In genomic region chr19:53066531-53066930, GRCm38 (mm10) we compare ENCODE assay signal across 12 mouse cellular contexts. TPM values are rescaled to one million over a fixed set of nuclear protein-coding genes. Genes with fewer than 3 reads are reported as not detected.
DNase-seq lines count a peak whose midpoint lies in the region; ATAC-seq and TF ChIP-seq lines count a peak whose summit lies in the region.
"Had no signal": no experiment of that assay in that cellular context is flagged by ENCODE, and none has a peak within 500 bp of the region (broad histone marks: within the 10 kb centered on the region; RNA-seq: fewer than 3 reads in every experiment).

No protein-coding gene starts in this region.

- TF ChIP-seq POLR2A in heart, adult 2 months (IDR thresholded peaks at IDR 0.05; ENCODE audit: insufficient read depth, low read depth, low read length): no peak

- intact Hi-C loops in heart, adult 2 months (cut with DNase I): no loop called here
- intact Hi-C loops in left cerebral cortex, postnatal 4 days (cut with DNase I): no loop called here

- DNase-seq in heart, adult 2 months: peak; percentile 37 to 51
- DNase-seq in heart, postnatal 4 days: no peak
- DNase-seq in neural tube, embryonic 10.5 days (ENCODE audit: extremely low spot score, low spot score): no peak
- no peak for DNase-seq in intestine, embryonic 14.5 days (ENCODE audit: low spot score)
- DNase-seq in stomach, postnatal 0 days (ENCODE audit: low spot score): no peak
- no peak for DNase-seq in right cerebral cortex, postnatal 4 days
- DNase-seq in left cerebral cortex, postnatal 4 days: no peak
- DNase-seq: adrenal gland, postnatal 25 days; cerebellum, adult 11-12 months had no signal

- H3K79me2 ChIP-seq in heart, adult 2 months (replicated peaks; ENCODE audit: control insufficient read depth, insufficient read depth, low read length): no peaks in the 10 kb centered on the region

- peak overlapping the region; percentile 34 for H3K27ac ChIP-seq in heart, adult 2 months
- H3K27ac ChIP-seq in neural tube, embryonic 15.5 days (replicated peaks): no peak overlapping the region
- peak overlapping the region; percentile 57 for H3K27ac ChIP-seq in intestine, embryonic 14.5 days (ENCODE audit: low read depth)
- H3K27ac ChIP-seq in stomach, postnatal 0 days (replicated peaks): peak overlapping the region; percentile 63
- H3K27ac ChIP-seq: hindbrain, postnatal 0 days had no signal

- H3K9ac ChIP-seq in heart, adult 2 months (ENCODE audit: low read depth, low read length): no peak overlapping the region
- H3K9ac ChIP-seq in neural tube, embryonic 15.5 days (replicated peaks): no peak overlapping the region
- H3K9ac ChIP-seq in intestine, embryonic 14.5 days (ENCODE audit: low read length): no peak overlapping the region
- H3K9ac ChIP-seq in stomach, postnatal 0 days (ENCODE audit: low read length): no peak overlapping the region

- no peak for ATAC-seq in neural tube, embryonic 15.5 days (ENCODE audit: low FRiP score)
- no peak; the same call in 1 of the 2 replicates for ATAC-seq in intestine, embryonic 14.5 days (replicated peaks; ENCODE audit: low FRiP score, low TSS enrichment, low read depth)
- ATAC-seq in stomach, postnatal 0 days (ENCODE audit: low FRiP score, low TSS enrichment): peak; percentile 34; the same call in 1 of the 2 replicates
- ATAC-seq: hindbrain, postnatal 0 days; midbrain, embryonic 16.5 days had no signal

- peaks cover 3% of the 10 kb centered on the region for H3K36me3 ChIP-seq in heart, adult 2 months (ENCODE audit: control insufficient read depth, insufficient read depth, low read length)
- no peaks in the 10 kb centered on the region for H3K36me3 ChIP-seq in neural tube, embryonic 15.5 days
- no peaks in the 10 kb centered on the region for H3K36me3 ChIP-seq in intestine, embryonic 14.5 days (ENCODE audit: control insufficient read depth, insufficient read depth, low read length)
- H3K36me3 ChIP-seq in stomach, postnatal 0 days (ENCODE audit: control insufficient read depth, insufficient read depth, low read length): no peaks in the 10 kb centered on the region

- TF ChIP-seq EP300 in heart, adult 2 months (IDR thresholded peaks at IDR 0.05; ENCODE audit: insufficient read depth, low read depth, low read length): no peak
- no peak for TF ChIP-seq EP300 in stomach, postnatal 0 days (optimal IDR thresholded peaks at IDR 0.05)

- no peaks in the 10 kb centered on the region for H3K27me3 ChIP-seq in heart, adult 2 months (ENCODE audit: control insufficient read depth, insufficient read depth, low read length)
- H3K27me3 ChIP-seq in neural tube, embryonic 15.5 days (replicated peaks): no peaks in the 10 kb centered on the region
- no peaks in the 10 kb centered on the region for H3K27me3 ChIP-seq in intestine, embryonic 14.5 days (replicated peaks; ENCODE audit: control insufficient read depth, insufficient read depth, low read length)
- H3K27me3 ChIP-seq in stomach, postnatal 0 days (ENCODE audit: control insufficient read depth, insufficient read depth, low read length): no peaks in the 10 kb centered on the region

- H3K4me2 ChIP-seq in neural tube, embryonic 15.5 days: 0 out of 2 replicates have a peak overlapping the region, but pooled peaks have one; percentile 9
- H3K4me2 ChIP-seq in intestine, embryonic 14.5 days (ENCODE audit: low read length): peak overlapping the region; percentile 38
- H3K4me2 ChIP-seq in stomach, postnatal 0 days (replicated peaks; ENCODE audit: low read depth): peak overlapping the region; percentile 23; the same call in 1 of the 2 replicates

- H3K4me3 ChIP-seq in heart, adult 2 months: no peak overlapping the region
- no peak overlapping the region for H3K4me3 ChIP-seq in neural tube, embryonic 15.5 days (replicated peaks)
- H3K4me3 ChIP-seq in intestine, embryonic 14.5 days (ENCODE audit: low read depth, low read length): no peak overlapping the region
- H3K4me3 ChIP-seq in stomach, postnatal 0 days (ENCODE audit: low read depth, low read length): no peak overlapping the region

- peaks cover 7% of the 10 kb centered on the region for H3K4me1 ChIP-seq in heart, adult 2 months (ENCODE audit: control insufficient read depth, insufficient read depth, low read length)
- no peaks in the 10 kb centered on the region for H3K4me1 ChIP-seq in neural tube, embryonic 15.5 days
- peaks cover 27% of the 10 kb centered on the region for H3K4me1 ChIP-seq in intestine, embryonic 14.5 days (replicated peaks; ENCODE audit: control insufficient read depth, insufficient read depth, low read length)
- peaks cover 3% of the 10 kb centered on the region; the same call in 1 of the 2 replicates for H3K4me1 ChIP-seq in stomach, postnatal 0 days (replicated peaks; ENCODE audit: control insufficient read depth, insufficient read depth)

- H3K9me3 ChIP-seq in neural tube, embryonic 15.5 days (replicated peaks): no peaks in the 10 kb centered on the region
- no peaks in the 10 kb centered on the region for H3K9me3 ChIP-seq in intestine, embryonic 14.5 days (ENCODE audit: control insufficient read depth, low read length)
- H3K9me3 ChIP-seq in stomach, postnatal 0 days (ENCODE audit: control insufficient read depth, low read length): no peaks in the 10 kb centered on the region

- no peak for TF ChIP-seq CTCF in heart, adult 2 months (IDR thresholded peaks at IDR 0.05)
- no peak for TF ChIP-seq CTCF in stomach, postnatal 0 days (IDR thresholded peaks at IDR 0.05; ENCODE audit: low read depth)

- 34% methylated on average over 9 of the region's 9 CpGs for WGBS in heart, adult 2 months
- WGBS in neural tube, embryonic 15.5 days: 53% methylated on average over 8 of the region's 9 CpGs
- 32% methylated on average over 9 of the region's 9 CpGs for WGBS in intestine, embryonic 14.5 days
- 27% methylated on average over 9 of the region's 9 CpGs for WGBS in stomach, postnatal 0 days

RNA-seq across cellular contexts. Expression of gene Xpnpep1, which starts 26.5 kb away (rescaled TPM):
- total RNA-seq in heart, adult 2 months (2021): 10 to 100 TPM; 59.8 to 70.1 TPM
- polyA plus RNA-seq in heart, adult 2 months (2012; rRNA removed): 49.8 and 71.9 TPM in 2 replicates
- total RNA-seq in heart, postnatal 4 days (2021): 100 to 1,000 TPM; 156 to 158 TPM
- polyA plus RNA-seq in neural tube, embryonic 15.5 days (2015; fragmentation: Nextera tagmentation; extraction: Ambion mirVana): 117 and 118 TPM in 2 replicates
- polyA plus RNA-seq in intestine, embryonic 14.5 days (2014; fragmentation: Nextera tagmentation; extraction: Ambion mirVana): 185 and 189 TPM in 2 replicates
- polyA plus RNA-seq in stomach, postnatal 0 days (2015; fragmentation: Nextera tagmentation; extraction: Ambion mirVana): 106 and 111 TPM in 2 replicates
- 100 to 1,000 TPM; 123 to 124 TPM for total RNA-seq in left cerebral cortex, postnatal 4 days (2021)

Comparison
In these comparisons a context has a peak if more than half of its experiments do, and no peak if none do; other contexts are left out.
1. DNase-seq: peak in heart, adult 2 months (2 of 2); none in heart, postnatal 4 days (single experiment), neural tube, embryonic 10.5 days (single experiment), intestine, embryonic 14.5 days (single experiment), stomach, postnatal 0 days (single experiment), right cerebral cortex, postnatal 4 days (single experiment) and left cerebral cortex, postnatal 4 days (single experiment).
2. Peak in every context shown above with its lines, with median percentiles within 50 percentile points of each other: H3K4me2 ChIP-seq.